Mouse (Mus musculus): ENCODE measurements around the gene Timm9.
"Not testable (repeated sequence)": the region's sequence is repeated elsewhere in the genome, so short reads cannot be mapped to it uniquely, and the experiment has no call there.

The Timm9 gene

DNA sequence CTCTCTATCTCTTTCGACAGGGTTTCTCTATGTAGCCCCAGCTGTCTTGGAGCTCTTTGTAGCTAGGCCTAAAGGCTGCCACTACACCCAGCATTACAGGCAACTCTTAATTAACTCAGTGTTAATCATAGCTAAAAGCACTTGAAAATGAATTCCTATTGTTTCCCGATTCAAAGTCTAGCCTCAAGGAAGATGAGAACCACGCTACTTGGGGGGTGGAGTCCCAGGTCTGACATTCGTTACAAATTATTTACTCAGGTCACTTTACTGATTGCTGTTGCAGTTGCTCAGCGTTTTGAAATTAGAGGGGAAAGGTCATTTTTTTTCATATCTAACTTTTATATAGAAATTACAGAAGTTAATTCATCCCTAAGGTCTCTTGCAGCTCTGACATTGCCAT is 903 bp downstream of the Timm9 start:
- no peak for DNase-seq (ENCODE audit: low read depth, low spot score)

GRCm38 (mm10) chr12:71123286-71123685 is 13.2 kb downstream of the Timm9 start:
- DNase-seq (ENCODE audit: low read depth, low spot score): no peak
- H3K36me3 ChIP-seq (ENCODE audit: control insufficient read depth, insufficient read depth, low read length, poor library complexity, severe bottlenecking): peaks cover 4% of the 10 kb centered on the region
- H3K27me3 ChIP-seq (ENCODE audit: control insufficient read depth, insufficient read depth, low read length, poor library complexity, severe bottlenecking): no peaks in the 10 kb centered on the region

More for the DNA sequence above, 903 bp downstream of the Timm9 start:
- Histone ChIP-seq H3K27me3 (ENCODE audit: control insufficient read depth, insufficient read depth, low read length, poor library complexity, severe bottlenecking) (no peaks in the 10 kb centered on the region), H3K36me3 (ENCODE audit: control insufficient read depth, insufficient read depth, low read length, poor library complexity, severe bottlenecking) (no peaks in the 10 kb centered on the region; the same call in 1 of the 2 replicates)

GRCm38 (mm10) chr12:71122731-71123130 is 13.8 kb downstream of the Timm9 start:
- no peak for DNase-seq (ENCODE audit: low read depth, low spot score)
- no peaks in the 10 kb centered on the region for H3K27me3 ChIP-seq (ENCODE audit: control insufficient read depth, insufficient read depth, low read length, poor library complexity, severe bottlenecking)
- peaks cover 4% of the 10 kb centered on the region for H3K36me3 ChIP-seq (ENCODE audit: control insufficient read depth, insufficient read depth, low read length, poor library complexity, severe bottlenecking)

- H3K36me3 ChIP-seq (ENCODE audit: control insufficient read depth, insufficient read depth, low read length, poor library complexity, severe bottlenecking): no peaks in the 10 kb centered on the region; the same call in 1 of the 2 replicates
- DNase-seq (ENCODE audit: low read depth, low spot score): no peak
- H3K27me3 ChIP-seq (ENCODE audit: control insufficient read depth, insufficient read depth, low read length, poor library complexity, severe bottlenecking): no peaks in the 10 kb centered on the region
Measured at GRCm38 (mm10) chr12:71116411-71116810, 20.1 kb downstream of the Timm9 start.

- Histone ChIP-seq H3K36me3 (ENCODE audit: control insufficient read depth, insufficient read depth, low read length, poor library complexity, severe bottlenecking) (no peaks in the 10 kb centered on the region), H3K27me3 (ENCODE audit: control insufficient read depth, insufficient read depth, low read length, poor library complexity, severe bottlenecking) (no peaks in the 10 kb centered on the region)
- DNase-seq (ENCODE audit: low read depth, low spot score): peak; percentile 94
Measured at GRCm38 (mm10) chr12:71113675-71114288, 22.7 kb downstream of the Timm9 start.

DNA sequence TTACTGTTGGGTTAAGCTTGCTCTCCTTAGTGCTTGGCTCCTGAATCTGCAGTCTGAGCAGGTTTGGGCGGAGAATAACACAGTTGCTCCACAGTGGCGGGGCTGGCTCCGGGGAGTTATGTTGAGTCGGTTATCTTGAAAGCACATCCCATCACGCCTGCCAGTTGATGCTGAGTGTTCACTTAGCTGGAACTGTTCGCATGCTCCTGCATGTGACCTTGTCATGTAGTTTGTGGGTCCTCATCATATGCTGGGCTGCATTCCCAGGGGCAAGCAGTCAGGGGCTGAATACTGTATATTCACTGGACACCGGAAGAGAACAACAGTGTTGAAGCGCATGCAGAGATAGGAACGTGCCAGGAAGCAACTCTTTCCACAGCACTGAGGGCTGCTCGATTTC is 23.4 kb downstream of the Timm9 start:
- no peaks in the 10 kb centered on the region for H3K27me3 ChIP-seq (ENCODE audit: control insufficient read depth, insufficient read depth, low read length, poor library complexity, severe bottlenecking)
- no peak for DNase-seq (ENCODE audit: low read depth, low spot score)
- no peaks in the 10 kb centered on the region for H3K36me3 ChIP-seq (ENCODE audit: control insufficient read depth, insufficient read depth, low read length, poor library complexity, severe bottlenecking)

DNA sequence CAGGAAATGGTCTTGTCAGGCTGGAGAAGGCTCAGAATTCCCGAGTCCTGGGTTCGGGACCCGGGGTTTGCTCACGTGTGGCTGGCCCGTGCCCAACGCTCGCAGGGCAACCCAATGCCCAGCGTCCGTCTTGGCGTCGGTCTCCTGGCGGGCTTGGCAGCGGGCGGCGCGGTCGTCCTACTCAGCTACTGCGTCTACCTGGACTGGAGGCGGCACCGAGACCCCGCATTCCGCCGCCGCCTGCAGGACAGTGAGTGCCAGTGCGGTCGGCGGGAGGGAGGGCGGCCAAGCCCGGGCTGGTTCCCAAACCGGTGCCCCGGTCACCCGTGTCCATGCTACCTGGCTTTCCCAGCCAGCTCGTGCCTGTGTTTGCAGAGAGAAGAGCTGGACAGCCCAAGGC is 25.2 kb downstream of the Timm9 start, which contains the start of gene Tomm20l:
Gene Tomm20l (plus strand): TSS at position 98 of the 400 bp plus-strand sequence.
- Histone ChIP-seq H3K27me3 (ENCODE audit: control insufficient read depth, insufficient read depth, low read length, poor library complexity, severe bottlenecking) (no peaks in the 10 kb centered on the region), H3K36me3 (ENCODE audit: control insufficient read depth, insufficient read depth, low read length, poor library complexity, severe bottlenecking) (no peaks in the 10 kb centered on the region)
- peak; percentile 25 for DNase-seq (ENCODE audit: low read depth, low spot score)

- Histone ChIP-seq H3K36me3 (ENCODE audit: control insufficient read depth, insufficient read depth, low read length, poor library complexity, severe bottlenecking) (no peaks in the 10 kb centered on the region), H3K27me3 (ENCODE audit: control insufficient read depth, insufficient read depth, low read length, poor library complexity, severe bottlenecking) (no peaks in the 10 kb centered on the region)
- no peak for DNase-seq (ENCODE audit: low read depth, low spot score)
Measured at GRCm38 (mm10) chr12:71107216-71107771, 29.2 kb downstream of the Timm9 start.

DNA sequence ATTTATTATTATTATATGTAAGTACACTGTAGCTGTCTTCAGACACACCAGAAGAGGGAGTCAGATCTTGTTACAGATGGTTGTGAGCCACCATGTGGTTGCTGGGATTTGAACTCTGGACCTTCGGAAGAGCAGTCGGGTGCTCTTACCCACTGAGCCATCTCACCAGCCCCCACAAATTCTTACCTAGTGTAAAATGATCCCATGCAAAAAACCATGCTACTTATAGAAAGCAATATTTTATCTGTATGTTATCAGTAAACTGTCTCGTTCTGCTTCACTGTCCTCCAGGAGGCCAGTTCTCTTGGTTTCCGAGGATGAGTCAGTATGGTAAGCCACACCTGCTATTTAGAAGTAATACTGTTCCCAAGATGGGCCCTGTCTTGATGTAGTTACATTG is 32.2 kb downstream of the Timm9 start:
- not testable (repeated sequence) for DNase-seq (ENCODE audit: low read depth, low spot score); H3K27me3 ChIP-seq (ENCODE audit: control insufficient read depth, insufficient read depth, low read length, poor library complexity, severe bottlenecking); H3K36me3 ChIP-seq (ENCODE audit: control insufficient read depth, insufficient read depth, low read length, poor library complexity, severe bottlenecking)

DNA sequence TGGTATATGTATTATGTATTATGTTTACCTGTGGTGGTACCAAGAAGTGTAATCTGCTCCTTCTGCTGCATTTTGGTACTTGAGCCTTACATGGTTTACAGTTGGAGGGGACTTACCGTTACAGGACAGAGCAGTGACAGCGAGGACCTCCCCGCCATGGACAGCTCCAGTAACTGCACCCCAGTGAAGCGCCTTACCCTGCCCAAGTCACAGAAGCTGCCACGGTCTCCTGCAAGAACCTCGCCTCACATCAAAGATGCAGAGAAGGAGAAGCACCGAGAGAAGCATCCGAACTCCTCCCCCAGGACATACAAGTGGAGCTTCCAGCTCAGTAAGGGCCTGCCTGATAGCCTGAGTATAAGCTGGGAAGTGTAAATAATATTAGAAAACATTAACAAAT is 50.2 kb downstream of the Timm9 start:
- DNase-seq (ENCODE audit: low read depth, low spot score): no peak
- H3K36me3 ChIP-seq (ENCODE audit: control insufficient read depth, insufficient read depth, low read length, poor library complexity, severe bottlenecking): peaks cover 4% of the 10 kb centered on the region; the same call in 1 of the 2 replicates

More for the DNA sequence above, 50.2 kb downstream of the Timm9 start:
- H3K27me3 ChIP-seq (ENCODE audit: control insufficient read depth, insufficient read depth, low read length, poor library complexity, severe bottlenecking): no peaks in the 10 kb centered on the region

Measured in splenic B cell, adult 2 months (primary cell).